Mouse (Mus musculus) cerebellum, adult 18-20 months (tissue): ENCODE data around the gene Arrdc5.
A peak's percentile ranks its signal among the peaks of the same experiment; 100 is the strongest.
"Not testable (repeated sequence)": the region's sequence is repeated elsewhere in the genome, so short reads cannot be mapped to it uniquely, and the experiment has no call there.

Experiments
- DNase-seq, 2 experiments: peaks; one replicate each; pipeline ENCODE4 v3.0.0; 2021

The Arrdc5 gene

DNA sequence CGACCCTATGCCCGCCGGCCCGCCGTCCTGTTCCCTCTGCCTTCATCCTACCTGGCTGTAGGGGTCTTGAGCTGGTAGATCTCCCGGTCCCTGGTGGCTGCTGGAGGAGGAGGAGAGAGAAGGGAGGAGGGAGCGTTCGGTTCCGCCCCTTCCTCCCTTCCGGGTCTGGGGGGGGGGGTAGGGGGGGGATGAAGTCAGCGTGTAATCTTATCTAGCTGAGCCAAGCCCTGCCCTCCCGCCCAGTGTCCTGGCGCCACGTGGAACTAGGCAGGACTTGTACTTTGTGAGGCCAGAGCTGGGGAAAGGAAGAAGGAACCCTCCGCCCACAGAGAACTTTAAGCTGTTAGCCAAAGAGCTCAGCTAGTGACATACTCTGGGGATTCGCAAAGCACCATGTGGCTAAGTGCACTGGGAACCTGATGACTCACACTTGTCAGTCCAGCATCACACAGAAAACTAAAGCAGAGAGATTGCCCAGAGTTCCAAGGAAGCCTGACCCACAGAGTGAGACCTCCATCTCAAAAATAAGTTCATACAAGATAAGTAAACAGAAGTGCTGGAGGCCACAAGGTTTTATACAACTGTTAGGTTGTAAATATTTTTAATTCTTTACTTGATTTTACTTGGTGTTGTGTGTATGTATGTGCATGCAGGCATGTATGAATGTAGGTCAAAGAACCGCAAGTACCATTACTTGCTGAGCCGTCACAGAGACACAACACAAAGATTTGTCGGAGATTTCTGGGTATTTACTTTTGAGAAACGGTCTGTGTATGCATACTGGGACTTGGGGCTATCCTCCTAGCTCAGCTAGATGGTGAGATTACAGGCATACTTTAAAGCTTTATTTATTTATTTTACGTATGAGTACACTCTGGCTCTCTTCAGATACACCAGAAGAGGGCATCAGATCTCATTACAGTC, 23.2 kb downstream of the Arrdc5 start, which contains the start of gene Ticam1:
Gene Ticam1, minus strand, starts transcription at position 144 of the 924 bp plus-strand sequence.
- peak; percentile 75 to 77 for DNase-seq

DNA sequence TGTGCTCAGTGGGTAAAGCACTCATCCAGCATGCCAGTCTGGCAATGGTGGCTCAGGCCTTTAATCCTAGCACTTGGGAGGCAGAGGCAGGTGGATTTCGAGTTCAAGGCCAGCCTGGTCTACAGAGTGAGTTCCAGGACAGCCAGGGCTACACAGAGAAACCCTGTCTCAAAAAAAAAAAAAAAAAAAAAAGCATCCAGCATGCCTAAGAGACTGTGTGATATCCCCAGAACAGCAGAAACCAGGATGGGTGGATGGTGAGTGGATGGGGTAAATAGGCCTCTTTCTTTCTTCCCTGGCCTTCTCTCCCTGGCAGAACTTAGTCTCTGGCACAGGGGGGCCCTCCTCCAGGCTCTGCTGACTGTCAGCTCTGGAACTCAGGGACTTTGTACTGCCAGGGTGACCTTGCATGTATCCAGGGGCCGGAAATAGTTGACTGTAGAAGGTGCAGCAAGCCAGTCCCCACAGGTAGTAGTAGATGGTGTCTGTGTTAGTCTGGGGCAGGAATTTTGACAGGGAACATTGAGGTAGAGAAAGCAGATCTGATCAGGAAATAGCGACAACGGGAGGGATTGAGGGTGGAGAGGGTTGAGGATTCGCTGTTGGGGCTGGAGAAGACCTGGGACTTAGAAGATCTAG, 24.1 kb downstream of the Arrdc5 start:
- DNase-seq = peak in 1 of 2 experiments; percentile 41

DNA sequence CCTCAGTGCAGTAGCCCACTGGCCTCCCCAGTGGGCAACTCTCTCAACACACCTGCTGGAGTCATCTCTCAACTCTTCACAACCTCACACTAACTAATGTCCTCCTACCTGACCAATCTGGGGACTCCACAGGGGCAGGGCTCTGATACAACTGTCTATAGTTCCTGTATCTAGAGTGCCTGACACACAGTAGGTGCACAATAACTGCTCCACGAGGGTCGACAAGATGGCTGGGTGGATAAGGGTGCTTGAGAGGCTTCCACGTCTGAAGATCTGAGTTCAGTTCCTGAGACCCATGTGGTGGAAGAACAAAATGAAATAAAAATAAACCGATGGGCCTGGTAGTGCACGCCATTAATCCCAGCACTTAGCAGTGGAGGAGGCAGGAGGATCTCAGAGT, 26.1 kb downstream of the Arrdc5 start:
- DNase-seq = no peak

DNA sequence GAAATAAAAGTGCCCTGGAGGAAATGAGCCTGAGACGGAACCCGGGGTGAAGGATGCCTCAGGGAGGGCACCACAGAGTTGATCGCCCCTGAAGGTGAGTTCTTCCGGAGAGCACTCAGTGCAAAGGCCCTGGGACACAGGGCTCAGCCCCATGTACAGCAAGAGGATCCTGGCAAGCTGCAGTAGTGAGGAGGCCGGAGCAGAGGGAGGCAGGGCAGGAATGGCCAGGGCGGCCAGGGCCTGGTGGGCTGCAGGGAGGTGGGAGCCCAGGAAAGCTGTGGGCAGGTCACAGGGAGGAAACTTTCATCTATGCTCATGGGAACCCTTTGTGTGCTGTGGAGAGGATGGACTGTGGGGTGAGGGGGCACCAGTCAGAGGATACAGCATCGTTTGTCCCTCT, 26.6 kb downstream of the Arrdc5 start:
- DNase-seq = no peak

DNA sequence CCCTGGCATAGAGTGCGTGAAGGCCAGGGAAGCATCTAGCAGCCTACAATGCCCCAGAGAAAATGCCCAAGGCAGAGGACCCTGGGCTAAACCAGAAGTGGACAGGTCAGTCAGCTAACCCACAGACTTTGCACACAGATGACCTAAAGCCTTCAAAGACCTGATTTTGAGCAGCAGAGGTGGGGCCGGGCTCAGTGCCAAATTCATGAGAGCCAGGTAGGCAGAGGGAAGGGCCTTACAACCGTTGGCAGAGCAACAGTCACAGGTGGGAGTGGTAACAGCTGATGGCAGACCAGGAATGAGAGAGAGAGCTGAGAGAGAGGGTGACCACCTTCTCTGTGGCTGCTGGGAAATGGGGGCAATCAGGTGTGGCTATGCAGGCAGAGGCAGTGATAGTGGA, 27.4 kb downstream of the Arrdc5 start:
- no peak for DNase-seq

DNA sequence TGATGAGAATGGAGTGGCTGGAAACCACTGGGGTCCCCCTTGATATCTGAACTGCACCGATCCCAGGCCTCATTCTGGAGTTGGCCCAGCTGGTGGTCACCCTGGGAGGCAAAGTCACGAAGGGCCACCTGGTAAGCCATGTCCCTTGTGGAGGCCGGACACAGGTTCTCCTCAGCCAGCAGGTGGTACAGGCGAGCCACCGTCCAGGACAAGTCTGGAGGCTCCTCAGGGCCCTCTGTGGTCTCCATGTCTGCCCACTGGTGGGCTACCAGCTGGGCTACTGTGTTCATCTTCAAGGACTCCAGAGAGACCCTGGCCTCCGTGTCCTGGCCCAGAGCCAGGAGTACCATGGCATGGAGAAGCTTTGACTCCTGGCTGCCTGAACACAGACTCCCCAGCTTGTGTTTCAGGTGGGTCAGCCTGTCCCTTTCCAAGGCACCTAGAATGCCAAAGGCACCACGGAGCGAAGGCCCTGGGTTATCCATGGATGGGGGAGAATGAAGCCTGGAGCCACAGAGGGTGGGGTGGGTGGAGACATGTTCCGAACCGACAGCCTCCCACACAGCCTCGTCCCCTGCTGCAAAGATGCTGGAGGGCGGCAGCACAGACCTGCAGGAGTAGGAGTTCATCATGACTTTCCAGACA, 28.4 kb downstream of the Arrdc5 start:
- DNase-seq = no peak

DNA sequence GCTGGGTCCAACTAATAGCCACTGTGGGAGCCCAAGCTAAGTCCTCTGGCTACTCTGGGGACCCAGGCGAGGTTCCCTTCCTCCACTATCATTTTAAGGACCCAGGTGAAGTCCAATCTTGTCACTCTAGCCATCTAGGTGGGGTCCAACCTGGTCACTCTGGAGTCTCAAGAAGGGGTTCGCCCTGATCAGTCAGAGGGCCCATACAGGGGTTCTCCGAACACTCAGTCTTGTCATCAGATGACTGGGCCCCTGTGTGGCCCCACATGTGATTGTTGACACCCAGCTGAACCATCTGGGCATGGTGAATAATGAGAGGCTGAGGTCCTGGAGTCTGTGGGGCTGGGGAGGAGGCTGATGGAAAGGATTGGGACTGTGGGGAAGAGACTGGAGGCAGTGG, 30.3 kb downstream of the Arrdc5 start:
- no peak for DNase-seq

DNA sequence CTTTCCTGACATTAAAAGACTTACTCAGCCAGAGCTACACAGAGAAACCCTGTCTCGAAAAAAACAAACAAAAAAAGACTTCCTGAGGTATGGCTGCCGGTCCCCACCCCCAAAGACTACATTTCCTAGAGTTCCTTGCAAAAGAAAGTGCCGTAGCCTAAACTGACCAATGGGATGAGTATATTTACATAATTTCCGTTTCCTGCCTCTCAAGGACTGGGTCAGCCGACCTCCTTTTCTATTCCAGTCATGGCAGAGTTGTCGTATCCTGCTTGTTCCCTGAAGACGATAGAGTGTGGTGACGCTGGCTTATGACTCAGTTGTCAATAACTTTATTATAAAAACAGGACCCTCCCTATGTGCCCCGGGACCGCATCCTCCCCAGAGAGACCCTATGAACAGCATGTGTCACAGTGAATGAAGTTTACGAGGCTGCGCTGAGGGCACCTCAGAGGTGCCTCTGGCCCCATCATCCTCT, 30.9 kb downstream of the Arrdc5 start:
- DNase-seq = peak; percentile 71 to 77

DNA sequence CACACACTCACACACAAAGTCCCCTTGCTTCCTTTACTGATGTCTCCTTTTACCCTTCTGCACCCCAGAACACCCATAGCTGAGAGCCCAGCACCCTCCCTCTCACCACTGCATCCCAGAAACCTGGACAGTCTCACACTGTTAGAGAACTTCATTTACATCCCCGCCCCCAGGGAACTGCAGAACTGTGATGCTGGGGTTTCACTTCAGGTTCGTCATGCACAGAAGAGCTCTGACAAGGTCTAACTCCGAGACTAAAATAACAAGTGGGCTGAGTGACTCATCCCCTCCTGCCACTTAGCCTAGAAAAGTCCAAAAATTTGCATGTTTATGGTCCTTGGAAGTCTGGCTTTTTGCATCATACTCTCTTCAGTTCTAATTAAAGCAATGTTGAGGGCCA, 33.8 kb downstream of the Arrdc5 start:
- DNase-seq = no peak

DNA sequence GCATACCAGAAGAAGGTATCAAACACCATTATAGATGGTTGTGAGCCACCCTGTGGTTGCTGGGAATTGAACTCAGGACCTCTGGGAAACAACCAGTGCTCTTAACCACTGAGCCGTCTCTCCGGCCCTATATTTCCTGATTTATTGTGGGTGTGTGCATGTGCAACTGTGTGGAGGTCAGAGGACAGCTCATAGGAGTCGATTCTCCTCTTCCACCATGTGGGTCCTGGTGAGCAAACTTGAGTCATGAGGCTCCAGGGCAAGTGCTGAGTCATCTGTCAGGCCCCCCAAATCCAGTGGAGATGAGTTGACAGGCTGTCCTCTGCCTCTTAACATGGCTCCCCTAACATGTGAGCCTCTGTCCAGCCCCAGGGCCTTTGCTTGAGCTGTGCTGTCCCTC, 34.2 kb downstream of the Arrdc5 start:
- no peak for DNase-seq

DNA sequence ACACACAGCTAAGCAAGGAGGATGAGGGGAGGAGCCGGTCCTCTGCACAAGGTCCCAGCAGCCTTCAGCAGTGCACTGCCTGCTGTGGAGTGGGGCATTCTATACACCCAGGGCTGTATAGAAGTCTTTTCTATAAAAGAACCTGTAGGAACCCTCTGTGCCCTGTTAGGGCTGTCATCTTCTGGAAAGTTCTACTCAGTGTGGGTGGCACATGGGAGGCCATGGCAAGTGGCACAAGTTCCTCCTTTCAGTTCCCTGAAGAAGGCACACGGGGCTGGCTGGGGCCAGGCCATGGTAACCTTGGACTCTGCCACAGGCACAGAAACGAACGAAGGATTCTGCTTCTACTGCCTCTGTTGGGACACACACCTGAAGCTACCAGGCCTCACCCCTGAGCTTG, 35.1 kb downstream of the Arrdc5 start:
- no peak for DNase-seq

DNA sequence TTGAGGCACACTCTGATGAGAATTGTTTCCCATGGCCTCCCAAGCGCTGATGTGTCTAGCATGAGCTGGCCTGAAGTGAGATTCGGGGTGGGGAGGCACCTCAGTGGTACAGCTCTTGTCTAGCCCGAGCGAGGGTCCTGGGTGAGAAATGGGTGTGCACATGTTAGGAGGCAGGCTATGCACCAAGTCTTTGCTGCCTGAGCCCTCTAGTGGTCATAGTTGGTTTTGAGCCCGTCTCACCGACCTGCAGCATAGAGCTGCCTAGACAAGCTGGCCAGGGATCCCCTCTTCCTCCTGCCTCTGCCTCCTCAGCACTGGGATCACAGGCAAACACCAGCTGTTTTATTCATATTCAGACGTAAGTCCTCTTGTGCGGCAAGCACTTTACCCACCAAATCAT, 36.1 kb downstream of the Arrdc5 start:
- peak; percentile 82 to 86 for DNase-seq

DNA sequence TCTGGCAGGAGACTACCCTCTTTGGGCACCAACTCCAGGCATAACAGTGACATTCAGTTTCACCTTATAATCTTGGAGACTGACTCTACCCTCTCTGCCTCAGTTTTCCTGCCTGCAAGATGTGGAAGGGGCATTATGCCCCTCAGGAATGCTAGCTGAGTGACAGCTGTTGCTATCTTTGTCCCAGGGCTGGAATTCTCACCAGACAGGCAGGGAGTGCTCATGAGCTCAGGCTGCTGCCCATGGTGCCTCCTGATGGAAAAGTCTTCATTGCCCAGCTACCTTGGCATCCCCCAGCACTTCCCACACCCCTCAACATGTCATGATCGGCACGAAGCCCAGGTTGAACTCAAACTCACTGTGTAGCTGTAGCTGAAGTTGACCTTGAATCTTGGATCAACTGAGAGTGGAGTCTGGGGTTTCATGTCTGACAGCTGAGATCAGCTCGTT, 37.4 kb downstream of the Arrdc5 start:
- no peak for DNase-seq

DNA sequence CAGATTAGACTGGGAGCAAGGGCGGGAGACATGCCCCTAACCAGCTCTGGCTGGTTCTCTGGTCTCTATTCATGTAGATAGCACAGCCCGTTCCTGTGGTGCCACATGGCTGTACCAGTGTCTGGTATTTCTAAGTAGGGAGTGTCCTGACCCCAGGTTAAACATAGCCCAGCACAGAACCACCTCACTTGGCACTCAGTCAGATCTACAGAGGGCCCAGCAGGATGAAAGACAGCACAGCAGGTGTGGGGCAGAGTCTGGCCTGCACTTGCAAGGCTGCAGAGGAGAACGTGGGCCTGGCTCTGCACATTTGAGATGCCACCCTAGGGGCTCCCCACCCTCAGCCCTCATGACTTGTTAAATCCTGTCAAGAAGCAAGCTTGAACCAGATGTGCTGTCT, 38.9 kb downstream of the Arrdc5 start:
- DNase-seq = no peak

DNA sequence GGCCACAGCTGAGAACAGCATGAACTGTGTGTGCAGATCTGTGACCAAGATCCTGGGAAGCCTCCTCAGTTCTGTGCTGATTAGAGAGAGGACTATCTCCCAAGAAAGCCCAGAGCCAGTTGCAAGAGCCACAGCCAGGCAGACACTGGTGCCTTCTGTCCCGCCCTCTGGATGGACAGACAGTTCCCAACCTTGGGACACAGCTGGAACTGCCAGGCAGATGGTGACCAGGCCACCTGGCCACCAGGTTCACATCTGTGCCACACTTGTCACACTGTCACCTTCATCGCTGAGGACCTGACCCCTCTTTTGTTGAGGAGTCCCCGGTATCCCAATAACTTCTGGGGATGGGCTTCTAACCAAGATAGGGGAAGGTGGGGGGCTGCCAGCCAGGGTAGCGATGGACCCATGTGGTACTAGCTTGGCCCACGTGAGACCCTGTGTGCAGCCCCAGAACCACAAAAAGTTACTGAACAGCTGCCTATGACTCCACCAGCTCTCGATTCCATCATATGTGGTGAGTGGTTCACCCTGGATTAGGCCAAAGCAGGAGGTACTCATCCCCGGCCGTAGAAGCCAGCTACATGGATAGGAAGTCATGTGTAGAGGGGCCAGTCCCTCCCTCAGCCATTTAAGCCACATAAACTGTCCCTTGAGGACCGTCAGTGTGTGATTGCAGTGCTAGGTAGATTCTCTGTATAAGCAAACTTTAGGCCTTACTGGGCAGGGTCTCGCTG, 40.6 kb downstream of the Arrdc5 start:
- no peak for DNase-seq

DNA sequence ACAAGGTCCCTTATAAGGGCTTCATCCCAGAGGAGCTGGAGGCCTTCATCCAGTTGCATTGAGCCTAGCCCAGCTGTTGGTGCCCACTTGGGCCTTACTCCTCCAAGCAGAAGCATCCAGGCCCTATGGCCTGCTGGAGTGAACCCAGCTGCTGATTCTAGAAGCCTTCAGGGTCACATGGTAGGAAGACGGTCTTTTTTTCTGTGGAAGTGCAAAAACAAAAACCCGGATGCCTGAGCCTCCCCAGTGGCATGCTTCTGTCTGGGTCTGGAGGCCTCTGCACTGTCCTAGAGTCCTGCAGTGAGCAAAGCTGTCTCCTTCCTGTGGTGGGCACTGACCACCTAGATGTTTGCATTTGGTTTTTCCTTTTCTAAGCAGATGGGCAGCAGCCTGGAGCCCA, 41.3 kb downstream of the Arrdc5 start:
- DNase-seq = not testable (repeated sequence)

DNA sequence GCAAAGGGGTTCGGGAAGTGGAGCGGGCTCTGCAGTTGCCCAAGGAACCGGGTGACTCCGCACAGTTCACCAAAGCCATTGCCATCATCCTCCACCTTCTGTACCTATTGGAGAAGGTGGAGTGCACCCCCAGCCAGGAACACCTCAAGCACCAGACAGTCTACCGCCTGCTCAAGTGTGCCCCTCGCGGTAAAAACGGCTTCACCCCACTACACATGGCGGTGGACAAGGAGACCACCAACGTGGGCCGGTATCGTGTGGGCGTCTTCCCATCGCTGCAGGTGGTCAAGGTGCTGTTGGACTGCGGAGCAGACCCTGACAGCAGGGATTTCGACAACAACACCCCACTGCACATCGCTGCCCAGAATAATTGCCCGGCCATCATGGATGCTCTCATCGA, 41.8 kb downstream of the Arrdc5 start:
- DNase-seq = not testable (repeated sequence)

DNA sequence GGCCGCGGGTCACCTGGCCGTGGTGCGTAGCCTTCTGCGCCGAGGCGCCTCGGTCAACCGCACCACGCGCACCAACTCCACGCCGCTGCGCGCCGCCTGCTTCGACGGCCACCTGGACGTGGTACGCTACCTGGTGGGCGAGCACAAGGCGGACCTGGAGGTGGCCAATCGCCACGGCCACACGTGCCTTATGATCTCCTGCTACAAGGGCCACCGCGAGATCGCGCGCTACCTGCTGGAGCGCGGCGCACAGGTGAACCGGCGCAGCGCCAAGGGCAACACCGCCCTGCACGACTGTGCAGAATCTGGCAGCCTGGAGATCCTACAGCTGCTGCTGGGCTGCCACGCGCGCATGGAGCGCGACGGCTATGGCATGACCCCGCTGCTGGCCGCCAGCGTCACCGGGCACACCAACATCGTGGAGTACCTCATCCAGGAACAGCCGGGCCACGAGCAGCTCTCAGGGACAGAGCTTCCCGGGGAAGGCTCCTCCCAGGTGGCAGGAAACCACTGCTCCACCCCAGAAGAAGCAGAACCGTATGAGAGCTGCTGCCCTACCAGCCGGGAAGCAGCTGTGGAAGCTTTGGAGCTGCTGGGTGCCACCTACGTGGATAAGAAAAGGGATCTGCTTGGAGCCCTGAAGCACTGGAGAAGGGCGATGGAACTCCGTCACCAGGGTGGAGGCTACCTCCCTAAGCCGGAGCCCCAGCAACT, 42.7 kb downstream of the Arrdc5 start:
- peak in 1 of 2 experiments; percentile 58 for DNase-seq

DNA sequence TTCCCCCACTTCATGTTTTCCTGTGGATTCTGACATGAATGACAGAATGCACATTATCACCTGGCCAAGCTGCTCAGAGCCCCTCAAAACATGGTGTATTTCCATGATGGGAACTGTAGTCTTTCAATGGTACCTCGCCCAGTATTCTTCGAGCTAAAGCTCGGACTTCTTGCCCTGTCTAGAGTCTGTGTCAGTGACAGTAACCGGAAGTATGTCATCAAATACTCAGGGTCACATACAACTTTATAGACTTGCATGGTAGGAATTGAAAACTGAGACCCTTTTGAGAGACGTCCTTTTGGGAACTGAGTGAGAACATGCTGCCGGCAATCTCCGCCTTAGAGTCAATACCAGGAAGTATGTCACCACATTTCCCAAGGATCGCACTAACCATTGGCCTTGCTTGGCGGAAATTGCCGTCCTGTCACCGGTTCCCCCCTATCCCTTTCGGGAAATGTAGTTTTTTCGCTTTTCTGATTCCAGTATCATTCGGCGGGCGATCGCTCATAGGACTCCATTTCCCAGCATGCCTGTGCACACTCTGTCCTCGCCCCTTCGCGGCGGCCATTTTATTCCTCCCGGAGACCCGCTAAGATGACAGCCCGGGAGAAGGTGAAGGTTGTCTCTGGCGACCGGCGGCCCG, 43.7 kb downstream of the Arrdc5 start, which contains the start of gene Fem1a:
Gene Fem1a, plus strand, starts transcription at position 572 of the 643 bp plus-strand sequence.
- DNase-seq = peak; percentile 92 to 96

DNA sequence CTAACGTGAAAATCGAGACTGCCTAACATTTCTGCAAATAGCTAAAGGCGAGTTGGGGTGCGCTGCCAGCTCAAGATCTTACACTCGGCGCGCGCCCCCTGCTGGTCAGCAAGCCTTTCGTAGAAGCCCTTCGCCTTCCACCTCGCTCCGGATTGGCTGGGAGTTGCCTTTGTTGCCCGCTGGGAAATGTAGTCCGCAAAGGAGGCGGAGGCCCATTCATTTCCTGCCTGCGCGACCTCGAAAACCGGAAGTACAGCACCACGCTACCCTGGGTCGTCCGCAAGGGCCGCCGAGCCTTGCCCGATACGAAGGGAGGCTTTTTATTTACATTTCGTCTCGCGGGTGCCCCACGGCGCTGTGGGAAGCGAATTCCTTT, 44.2 kb downstream of the Arrdc5 start:
- DNase-seq = peak; percentile 99 to 100

DNA sequence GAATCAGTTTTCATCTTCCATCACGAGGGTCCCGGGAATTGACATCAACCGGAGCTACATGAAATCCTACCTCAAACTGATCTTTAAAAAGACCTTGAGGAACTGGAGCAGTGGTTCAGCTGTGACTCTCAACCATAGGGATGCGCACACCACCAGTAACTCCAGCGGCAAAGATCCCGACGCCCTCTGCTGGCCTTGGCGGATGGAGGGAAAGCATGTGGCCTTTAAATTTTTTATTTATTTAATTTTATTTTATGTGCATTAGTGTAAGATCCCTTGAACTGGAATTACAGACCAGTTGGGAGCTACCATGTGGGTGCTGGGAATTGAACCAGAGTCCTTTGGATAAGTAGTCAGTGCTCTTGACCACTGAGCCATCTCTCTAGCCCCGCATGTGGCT, 44.7 kb downstream of the Arrdc5 start:
- DNase-seq = peak; percentile 56 to 70
